Mouse (Mus musculus) brain, embryonic 14.5 days (tissue): ENCODE results near the gene Igfbp6. TPM values are rescaled to one million over a fixed set of nuclear protein-coding genes. Genes with fewer than 3 reads are reported as not detected.
A peak's percentile ranks its signal among the peaks of the same experiment; 100 is the strongest.

ENCODE experiments used
- DNase-seq: peaks from one replicate; pipeline ENCODE4 v3.0.0-alpha.2; 2011; ENCODE audit warnings: low read depth
- CTCF ChIP-seq: fragments of 200-500 bp; IDR thresholded peaks from 2 replicates; pipeline ENCODE4 v1.5.1; 2012; ENCODE audit warnings: inconsistent platforms, mild to moderate bottlenecking, moderate library complexity, borderline replicate concordance; ENCODE audit not compliant: insufficient read depth, insufficient read length; ENCODE audit errors: extremely low read depth
- POLR2A ChIP-seq: fragments of 200-500 bp; IDR thresholded peaks from 2 replicates; pipeline ENCODE4 v1.6.1; 2012; ENCODE audit warnings: mild to moderate bottlenecking, inconsistent platforms, borderline replicate concordance; ENCODE audit not compliant: poor library complexity, insufficient read depth, insufficient read length, severe bottlenecking; ENCODE audit errors: extremely low read depth
- polyA plus RNA-seq: library from polyadenylated mRNA; depleted of rRNA; stranded (reverse); fragments of >200 nt; gene quantifications from 2 replicates; pipeline ENCODE4 v1.2.3, GENCODE M21; 2012

Igfbp6 gene
- polyA plus RNA-seq, 1 experiment: 0.83 TPM

- no peak for DNase-seq
- TF ChIP-seq CTCF (no peak), POLR2A (no peak)
Measured at GRCm38 (mm10) chr15:102176571-102177316, 32.6 kb downstream of the Igfbp6 start.

- no peak for TF ChIP-seq POLR2A
- no peak for TF ChIP-seq CTCF
Measured at GRCm38 (mm10) chr15:102177417-102177816, 33.3 kb downstream of the Igfbp6 start.

DNA sequence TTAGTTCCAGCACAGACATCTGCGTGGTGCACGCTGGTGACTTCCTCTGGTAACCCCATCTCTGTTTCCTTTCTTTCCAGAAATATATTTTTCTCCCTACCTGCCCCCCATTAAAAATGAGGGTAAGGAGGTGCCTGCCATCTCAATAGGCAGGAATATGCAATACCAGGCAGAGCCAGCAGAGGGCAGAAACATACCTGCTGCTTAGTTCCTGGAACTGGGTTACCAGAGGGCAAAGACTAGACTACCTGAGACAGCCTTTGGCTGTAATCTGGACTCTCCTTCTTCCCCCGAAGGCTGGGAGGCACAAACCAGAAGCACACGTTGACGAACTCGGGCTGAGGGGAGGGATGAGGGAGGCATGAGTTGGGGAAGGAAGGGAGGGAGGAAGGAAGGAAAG lies 34.1 kb downstream of the Igfbp6 start:
- TF ChIP-seq POLR2A (no peak), CTCF (peak; percentile 81; the same call in 1 of the 2 replicates)
- DNase-seq: peak; percentile 70

More at GRCm38 (mm10) chr15:102177417-102177816, 33.3 kb downstream of the Igfbp6 start:
- DNase-seq: no peak

GRCm38 (mm10) chr15:102179106-102179505 lies 34.9 kb downstream of the Igfbp6 start:
- no peak for TF ChIP-seq POLR2A
- TF ChIP-seq CTCF: no peak
- no peak for DNase-seq

- no peak for TF ChIP-seq CTCF
- no peak for TF ChIP-seq POLR2A
- DNase-seq: no peak
Measured at GRCm38 (mm10) chr15:102179924-102180323, 35.8 kb downstream of the Igfbp6 start.

DNA sequence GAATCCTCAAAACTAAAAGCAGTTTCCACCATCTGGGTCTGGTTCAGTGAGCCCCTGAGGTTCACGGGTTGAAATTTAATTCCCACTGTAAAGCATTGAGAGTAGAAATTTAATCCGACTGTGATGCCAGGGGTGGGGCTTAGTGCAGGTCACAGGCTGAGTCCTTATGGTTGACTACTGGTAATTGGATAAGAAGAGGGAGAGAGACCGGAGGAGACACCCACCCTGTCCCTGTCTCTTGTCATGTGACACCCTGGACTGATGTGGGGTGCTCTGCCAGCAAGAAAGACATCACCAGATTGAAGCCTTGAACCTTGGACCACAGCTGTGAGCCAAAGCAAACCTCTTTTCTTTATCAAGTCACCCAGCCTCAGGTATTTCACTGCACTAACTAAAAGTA lies 38.9 kb downstream of the Igfbp6 start:
- TF ChIP-seq CTCF: no peak
- no peak for TF ChIP-seq POLR2A
- DNase-seq: no peak

- TF ChIP-seq CTCF: no peak
- no peak for DNase-seq
Measured at GRCm38 (mm10) chr15:102186239-102186638, 42.1 kb downstream of the Igfbp6 start.

GRCm38 (mm10) chr15:102188096-102188495 lies 43.9 kb downstream of the Igfbp6 start:
- TF ChIP-seq CTCF (no peak), POLR2A (no peak)
- DNase-seq: no peak

DNA sequence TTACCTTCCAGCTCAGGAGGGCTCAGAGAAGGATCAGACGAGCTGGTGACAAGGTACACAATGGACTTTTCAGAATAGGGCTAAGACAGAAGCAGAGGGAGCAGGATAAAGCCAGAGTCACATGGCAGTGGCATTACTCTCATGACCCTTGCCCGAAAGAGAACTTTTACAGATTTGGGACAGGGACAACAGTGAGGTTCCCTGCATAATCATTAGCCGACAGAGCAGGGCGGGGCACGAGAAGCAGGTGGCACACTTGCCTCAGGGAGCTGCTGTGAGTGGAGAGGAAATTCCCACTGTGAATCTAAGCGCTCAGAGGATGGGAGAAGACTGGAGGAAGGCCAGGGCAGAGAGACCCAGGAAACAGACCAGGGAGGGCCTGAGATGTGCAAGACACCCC lies 44.7 kb downstream of the Igfbp6 start:
- TF ChIP-seq POLR2A (no peak), CTCF (no peak)
- DNase-seq: no peak

- DNase-seq: no peak
- TF ChIP-seq CTCF (no peak), POLR2A (no peak)
Measured at GRCm38 (mm10) chr15:102191699-102192098, 47.5 kb downstream of the Igfbp6 start.

DNA sequence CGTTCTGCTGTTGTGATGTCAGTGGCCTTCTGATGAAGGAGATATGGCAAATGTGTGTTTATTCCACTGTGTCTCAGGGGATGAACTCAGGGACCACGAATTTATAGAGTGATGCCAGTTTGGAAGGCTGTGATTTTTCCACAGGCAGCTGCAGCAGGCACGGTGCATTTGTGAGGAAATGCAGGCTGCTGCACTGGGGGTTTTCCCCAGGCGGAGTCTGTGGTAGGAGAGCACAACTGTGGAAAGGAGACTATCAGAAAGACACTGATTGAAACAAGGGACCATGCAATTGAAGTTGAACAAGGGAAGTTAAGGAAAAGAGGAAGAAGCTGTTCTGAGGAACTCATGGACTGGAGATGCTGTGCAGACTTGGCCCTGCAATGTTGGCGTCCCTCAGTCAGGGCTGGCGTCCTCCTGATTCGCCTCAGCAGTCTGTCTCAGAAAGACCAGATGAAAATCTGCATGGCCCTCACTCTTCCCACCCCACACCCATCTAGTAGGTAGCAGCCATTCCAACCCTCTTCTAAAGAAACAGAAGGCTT lies 48.2 kb downstream of the Igfbp6 start:
- TF ChIP-seq CTCF (no peak), POLR2A (no peak)
- DNase-seq: no peak

DNA sequence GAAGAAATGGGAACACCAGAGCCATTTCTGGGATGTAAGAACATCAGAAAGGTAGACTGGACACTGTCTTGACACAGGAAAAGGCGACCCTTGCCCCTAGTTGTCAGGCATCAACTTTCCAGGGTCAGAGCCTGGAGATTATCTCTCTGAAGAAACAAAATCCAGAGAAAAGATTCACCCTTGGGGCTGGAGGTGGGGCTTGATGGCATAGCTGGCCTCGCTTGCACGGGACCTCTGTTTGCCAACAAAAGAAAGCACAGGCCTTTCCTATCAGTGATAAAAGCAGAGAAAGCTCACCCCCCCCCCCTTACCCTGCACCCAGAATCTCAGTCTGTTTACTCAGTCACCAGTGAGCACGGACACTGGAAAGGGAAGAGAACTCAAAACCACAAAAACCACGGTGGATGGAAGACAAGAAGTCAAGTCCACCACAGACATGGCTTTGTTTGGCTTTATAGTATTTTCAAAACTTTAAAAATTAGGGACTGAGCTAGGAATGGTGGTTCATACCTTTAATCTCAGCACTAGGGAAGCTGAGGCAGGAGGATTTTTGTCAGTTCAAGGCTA lies 48.7 kb downstream of the Igfbp6 start:
- DNase-seq: no peak
- TF ChIP-seq POLR2A (no peak), CTCF (no peak)

DNA sequence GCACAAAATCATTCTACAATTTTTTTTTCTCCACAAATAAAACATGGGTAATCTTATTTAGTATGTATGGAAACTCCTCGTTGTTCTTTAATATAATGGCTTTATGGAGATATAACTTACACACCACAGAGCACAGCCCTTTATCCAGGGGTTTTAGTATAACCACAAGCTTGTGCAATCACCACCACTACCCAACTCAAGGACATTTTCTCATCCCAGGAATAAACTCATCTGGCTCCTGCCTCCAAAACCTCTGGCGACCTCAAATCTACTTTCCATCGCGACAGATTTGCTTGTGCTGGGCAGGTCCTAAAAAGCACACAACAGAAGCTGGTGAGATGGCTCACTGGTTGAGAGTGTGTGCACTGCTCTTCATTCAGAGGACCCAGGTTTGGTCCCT lies 49.5 kb downstream of the Igfbp6 start:
- TF ChIP-seq CTCF (no peak), POLR2A (no peak)
- DNase-seq: no peak

DNA sequence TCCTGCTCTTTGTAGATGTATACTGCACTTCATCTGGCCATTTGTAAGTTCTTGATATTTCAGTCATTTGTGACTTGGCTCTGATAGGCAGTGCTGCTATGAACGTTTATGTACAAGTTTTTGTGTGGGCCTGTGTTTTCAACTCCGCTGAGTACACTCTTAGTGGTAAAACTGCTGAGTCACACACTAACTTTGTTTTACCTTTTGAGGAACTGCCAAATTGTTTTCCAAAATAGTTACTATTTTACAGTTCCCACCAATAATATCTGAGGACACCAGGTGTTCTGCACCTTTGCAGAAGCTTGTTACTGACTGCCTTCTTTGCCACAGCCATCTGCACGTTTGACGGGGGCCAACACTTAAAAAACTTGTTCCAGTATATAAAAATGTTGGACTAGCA lies 50.3 kb downstream of the Igfbp6 start:
- TF ChIP-seq POLR2A: no peak
- no peak for TF ChIP-seq CTCF
- DNase-seq: no peak
